Mouse (Mus musculus) megakaryocyte, embryonic 14.5 days (primary cell): ENCODE results near the gene Vezf1.

Experiments used
- FLI1 ChIP-seq: IDR thresholded peaks from 2 replicates; pipeline ENCODE4 v1.6.1; 2012; ENCODE audit warnings: low read length, inconsistent platforms, mixed read lengths
- GATA1 ChIP-seq: IDR thresholded peaks from 3 replicates; pipeline ENCODE4 v1.6.1; 2012; ENCODE audit warnings: mixed read lengths, low read length, inconsistent platforms, borderline replicate concordance

DNA sequence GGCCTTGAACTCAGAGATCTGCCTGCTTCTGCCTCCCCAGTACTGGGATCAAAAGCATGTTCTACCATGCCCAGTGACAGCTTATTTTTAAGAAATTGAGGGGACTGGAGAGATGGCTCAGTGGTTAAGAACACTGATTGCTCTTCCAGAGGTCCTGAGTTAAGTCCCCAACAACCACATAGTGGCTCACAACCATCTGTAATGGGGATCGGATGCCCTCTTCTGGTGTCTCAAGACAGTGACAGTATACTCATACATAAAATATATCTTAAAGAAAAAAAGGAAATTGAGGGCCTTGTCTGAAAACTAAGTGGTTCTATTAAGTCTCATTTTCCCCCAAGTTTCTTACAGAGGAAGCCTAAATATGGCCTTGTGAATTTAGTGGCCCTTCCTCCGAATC, 10.3 kb upstream of the Vezf1 start:
- TF ChIP-seq GATA1 (no peak), FLI1 (no peak)
